Mouse (Mus musculus) kidney, adult 2 months (tissue): ENCODE results near the gene Vcam1. TPM values are rescaled to one million over a fixed set of nuclear protein-coding genes. Genes with fewer than 3 reads are reported as not detected.

ENCODE experiments used
- DNase-seq: peaks from one replicate; pipeline ENCODE4 v3.0.0; 2021
- H3K27ac ChIP-seq: fragments of 200-500 bp; 2 replicates; pipeline ENCODE4 v1.5.1; 2012; ENCODE audit warnings: low read depth, low read length, control low read depth, inconsistent platforms; ENCODE audit not compliant: insufficient read depth
- H3K27me3 ChIP-seq: fragments of 200-500 bp; replicated peaks from 2 replicates; pipeline ENCODE4 v1.6.1; 2012; ENCODE audit warnings: mild to moderate bottlenecking, moderate library complexity, low read length, inconsistent platforms; ENCODE audit not compliant: control insufficient read depth, insufficient read depth
- H3K36me3 ChIP-seq: fragments of 200-500 bp; 2 replicates; pipeline ENCODE4 v1.6.1; 2012; ENCODE audit warnings: mild to moderate bottlenecking, moderate library complexity, low read length, inconsistent platforms; ENCODE audit not compliant: control insufficient read depth, insufficient read depth
- H3K4me1 ChIP-seq: fragments of 200-500 bp; 2 replicates; pipeline ENCODE4 v1.6.1; 2011; ENCODE audit warnings: low read length; ENCODE audit not compliant: control insufficient read depth, insufficient read depth
- H3K4me3 ChIP-seq: fragments of 200-500 bp; 2 replicates; pipeline ENCODE4 v1.5.1; 2011; ENCODE audit warnings: mild to moderate bottlenecking, low read depth, low read length, control low read depth; ENCODE audit not compliant: insufficient read depth
- CTCF ChIP-seq: fragments of 200-500 bp; conservative IDR thresholded peaks from 2 replicates; pipeline ENCODE4 v1.5.1; 2011; ENCODE audit warnings: low read depth, mild to moderate bottlenecking, control low read depth, low read length, moderate library complexity, mixed read lengths; ENCODE audit not compliant: insufficient read depth, insufficient read length
- POLR2A ChIP-seq: fragments of 200-500 bp; IDR thresholded peaks from one replicate; pipeline ENCODE4 v1.6.1; 2011; ENCODE audit warnings: low read depth, low read length, control low read depth
- WGBS: fragments of 180-500 bp; shearing (Covaris S2); methylation state at CpG from one replicate; pipeline ENCODE4 v1.1.7; 2018; 5-methylcytosine and 5-hydroxymethylcytosine counted together
- polyA plus RNA-seq: library from polyadenylated mRNA; depleted of rRNA; stranded (reverse); fragments of >200 nt; gene quantifications from 2 replicates; pipeline ENCODE4 v1.2.3, GENCODE M21; 2012; rRNA removed

Gene Vcam1
- polyA plus RNA-seq, 1 experiment, result 7.5 TPM

GRCm38 (mm10) chr3:116072584-116072983, 56.9 kb downstream of the Vcam1 start:
- H3K4me3 ChIP-seq, result no peak overlapping the region
- no peaks in the 10 kb centered on the region for H3K36me3 ChIP-seq
- no peak for DNase-seq
- H3K27ac ChIP-seq, result no peak overlapping the region
- TF ChIP-seq POLR2A (no peak), CTCF (no peak)
- H3K4me1 ChIP-seq, result no peaks in the 10 kb centered on the region
- WGBS, result 92% methylated on average over 2 of the region's 2 CpGs
- H3K27me3 ChIP-seq, result no peaks in the 10 kb centered on the region

DNA sequence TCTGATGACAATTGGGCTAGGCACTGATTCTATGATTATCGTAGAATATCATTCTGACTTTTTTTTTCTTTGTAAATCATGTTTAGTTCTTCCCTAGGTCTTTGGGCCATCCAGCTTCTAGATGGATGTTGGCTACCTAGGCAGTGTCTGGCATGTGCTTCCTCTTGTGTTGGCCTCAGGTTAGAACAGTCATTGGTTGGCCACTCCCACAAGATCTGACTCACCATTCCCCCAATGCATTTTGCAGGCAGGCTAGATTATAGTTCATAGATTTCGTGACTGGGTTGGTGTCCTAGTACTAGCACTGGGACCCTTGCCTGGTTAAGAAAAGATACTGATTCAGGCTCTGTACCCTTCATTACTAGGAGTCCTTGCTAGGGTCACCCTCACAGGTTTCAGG, 67.3 kb downstream of the Vcam1 start:
- Histone ChIP-seq H3K4me3 (no peak overlapping the region), H3K27ac (no peak overlapping the region), H3K36me3 (no peaks in the 10 kb centered on the region), H3K4me1 (no peaks in the 10 kb centered on the region), H3K27me3 (no peaks in the 10 kb centered on the region)
- no peak for DNase-seq
- TF ChIP-seq CTCF (no peak), POLR2A (no peak)
- WGBS, result 98% methylated on average over 2 of the region's 2 CpGs

- no peaks in the 10 kb centered on the region for H3K4me1 ChIP-seq
- no peak overlapping the region for H3K27ac ChIP-seq
- no peak for TF ChIP-seq POLR2A
- TF ChIP-seq CTCF, result no peak
- WGBS, result 75% methylated on average over 5 of the region's 5 CpGs
- H3K4me3 ChIP-seq, result no peak overlapping the region
- no peaks in the 10 kb centered on the region for H3K36me3 ChIP-seq
- no peaks in the 10 kb centered on the region for H3K27me3 ChIP-seq
- no peak for DNase-seq
Observed at GRCm38 (mm10) chr3:116060320-116060719, 69.2 kb downstream of the Vcam1 start.

Other genes starting within 250 kb of the Vcam1 start
- 4.1 and 6.1 TPM in 2 replicates for gene Dph5, start 241.9 kb downstream of the Vcam1 start, polyA plus RNA-seq
- 9.2 and 14.6 TPM in 2 replicates for gene Slc30a7, start 122.3 kb downstream of the Vcam1 start, polyA plus RNA-seq
- gene Extl2, start 122.2 kb downstream of the Vcam1 start, polyA plus RNA-seq, result 12.3 and 14.7 TPM in 2 replicates
- 0.39 and 0.80 TPM in 2 replicates for gene Gpr88, start 123.8 kb upstream of the Vcam1 start, polyA plus RNA-seq